Mouse (Mus musculus) CH12.LX (cell line): ENCODE results near the gene Serf2. TPM values are rescaled to one million over a fixed set of nuclear protein-coding genes. Genes with fewer than 3 reads are reported as not detected.

Source experiments
- DNase-seq: peaks from one replicate; pipeline ENCODE4 v3.0.0-alpha.2; 2013; ENCODE audit errors: extremely low read depth
- H3K27ac ChIP-seq: 2 replicates; pipeline ENCODE4 v1.5.1; 2012; ENCODE audit warnings: low read depth, mild to moderate bottlenecking, control low read depth, moderate library complexity; ENCODE audit not compliant: insufficient read depth
- H3K27me3 ChIP-seq: replicated peaks from 2 replicates; pipeline ENCODE3; 2012; ENCODE audit warnings: inconsistent platforms
- H3K36me3 ChIP-seq, 2 experiments: replicated peaks in 1 of 2; 2 replicates each; pipeline versions ENCODE3 to v1.6.1; 2012; ENCODE audit warnings: inconsistent platforms in 1 of 2, low read length in 1 of 2, mild to moderate bottlenecking in 1 of 2, mixed read lengths in 1 of 2, moderate library complexity in 1 of 2; ENCODE audit not compliant: control insufficient read depth in 1 of 2, insufficient read depth in 1 of 2
- H3K4me1 ChIP-seq, 2 experiments: 2 replicates each; pipeline ENCODE4 v1.6.1; 2012; ENCODE audit warnings: inconsistent platforms in 1 of 2, moderate library complexity in 1 of 2; ENCODE audit not compliant: insufficient read depth in 2 of 2, control insufficient read depth in 1 of 2
- H3K4me2 ChIP-seq: 2 replicates; pipeline ENCODE4 v1.6.1; 2012; ENCODE audit warnings: low read depth, mild to moderate bottlenecking, control low read depth; ENCODE audit not compliant: poor library complexity, insufficient read depth, severe bottlenecking
- H3K4me3 ChIP-seq, 3 experiments: fragments of 150-350 bp in 1 of 3; sonication (generic) in 1 of 3; replicated peaks in 1 of 3; 2 replicates each; pipeline versions ENCODE3 to v1.5.1; 2011 to 2012; ENCODE audit warnings: low read depth in 2 of 3, low read length in 2 of 3, mild to moderate bottlenecking in 2 of 3, moderate library complexity in 2 of 3, control low read depth in 1 of 3, improper control_type of control experiment in 1 of 3, inconsistent platforms in 1 of 3, mixed read lengths in 1 of 3; ENCODE audit not compliant: poor library complexity in 1 of 3
- H3K79me2 ChIP-seq: replicated peaks from 2 replicates; pipeline ENCODE4 v1.6.1; 2012; ENCODE audit warnings: mild to moderate bottlenecking, moderate library complexity; ENCODE audit not compliant: control insufficient read depth, poor library complexity, insufficient read depth, severe bottlenecking; ENCODE audit errors: extremely low read depth
- H3K9ac ChIP-seq: 2 replicates; pipeline ENCODE4 v1.6.1; 2012; ENCODE audit warnings: low read depth, mild to moderate bottlenecking, control low read depth, moderate library complexity; ENCODE audit not compliant: insufficient read depth
- H3K9me3 ChIP-seq: replicated peaks from 2 replicates; pipeline ENCODE3; 2012; ENCODE audit warnings: low read length, inconsistent platforms, mixed read lengths
- CHD2 ChIP-seq: IDR thresholded peaks from 2 replicates; pipeline ENCODE4 v1.6.1; 2011; ENCODE audit warnings: low read length, improper control_type of control experiment
- CTCF ChIP-seq, 2 experiments: IDR thresholded peaks in 1 of 2; conservative IDR thresholded peaks in 1 of 2; 2 replicates each; pipeline ENCODE4 v1.5.1; 2011 to 2012; ENCODE audit warnings: low read depth in 2 of 2, low read length in 2 of 2, improper control_type of control experiment in 1 of 2, inconsistent platforms in 1 of 2, mild to moderate bottlenecking in 1 of 2, moderate library complexity in 1 of 2
- ELF1 ChIP-seq: IDR thresholded peaks from 2 replicates; pipeline ENCODE4 v1.6.1; 2014; ENCODE audit warnings: low read depth, mild to moderate bottlenecking, inconsistent platforms, low read length, improper control_type of control experiment
- EP300 ChIP-seq: IDR thresholded peaks from 2 replicates; pipeline ENCODE4 v1.6.1; 2011; ENCODE audit warnings: low read length, improper control_type of control experiment
- ETS1 ChIP-seq: conservative IDR thresholded peaks from 2 replicates; pipeline ENCODE4 v1.6.1; 2012; ENCODE audit warnings: low read depth, mild to moderate bottlenecking, inconsistent platforms, low read length, improper control_type of control experiment, moderate library complexity
- GABPA ChIP-seq: IDR thresholded peaks from 2 replicates; pipeline ENCODE4 v1.6.1; 2012; ENCODE audit warnings: low read depth, low read length, improper control_type of control experiment, inconsistent platforms; ENCODE audit not compliant: insufficient replicate concordance
- HCFC1 ChIP-seq: IDR thresholded peaks from 2 replicates; pipeline ENCODE4 v1.6.1; 2012; ENCODE audit warnings: low read depth, mild to moderate bottlenecking, inconsistent platforms, low read length, improper control_type of control experiment
- JUND ChIP-seq: conservative IDR thresholded peaks from 2 replicates; pipeline ENCODE4 v1.6.1; 2011; ENCODE audit warnings: low read depth, low read length, improper control_type of control experiment
- MAFK ChIP-seq: IDR thresholded peaks from 2 replicates; pipeline ENCODE4 v1.6.1; 2011; ENCODE audit warnings: low read length, improper control_type of control experiment; ENCODE audit not compliant: insufficient replicate concordance
- MXI1 ChIP-seq: IDR thresholded peaks from 2 replicates; pipeline ENCODE4 v1.6.1; 2011; ENCODE audit warnings: mild to moderate bottlenecking, low read depth, low read length, improper control_type of control experiment
- MYC ChIP-seq: IDR thresholded peaks from 2 replicates; pipeline ENCODE4 v1.6.1; 2011; ENCODE audit warnings: low read depth, mild to moderate bottlenecking, improper control_type of control experiment, low read length
- NELFE ChIP-seq: IDR thresholded peaks from 2 replicates; pipeline ENCODE4 v1.6.1; 2011; ENCODE audit warnings: low read depth, low read length, improper control_type of control experiment
- NRF1 ChIP-seq: IDR thresholded peaks from 2 replicates; pipeline ENCODE4 v1.6.1; 2014; ENCODE audit warnings: low read depth, mild to moderate bottlenecking, inconsistent platforms, low read length, improper control_type of control experiment, moderate library complexity
- PAX5 ChIP-seq: IDR thresholded peaks from 2 replicates; pipeline ENCODE4 v1.6.1; 2012; ENCODE audit warnings: low read length, inconsistent platforms, mixed read lengths
- POLR2A ChIP-seq: IDR thresholded peaks from 2 replicates; pipeline ENCODE4 v1.6.1; 2011; ENCODE audit warnings: low read depth, mild to moderate bottlenecking, improper control_type of control experiment, low read length
- POLR2AphosphoS2 ChIP-seq: IDR thresholded peaks from 2 replicates; pipeline ENCODE4 v1.6.1; 2011; ENCODE audit warnings: low read depth, low read length, improper control_type of control experiment
- RAD21 ChIP-seq: IDR thresholded peaks from 2 replicates; pipeline ENCODE4 v1.6.1; 2011; ENCODE audit warnings: low read depth, mild to moderate bottlenecking, low read length, improper control_type of control experiment, moderate library complexity
- RCOR1 ChIP-seq: conservative IDR thresholded peaks from 2 replicates; pipeline ENCODE4 v1.6.1; 2012; ENCODE audit warnings: low read depth, mild to moderate bottlenecking, inconsistent platforms, low read length, improper control_type of control experiment
- SMC3 ChIP-seq: IDR thresholded peaks from 2 replicates; pipeline ENCODE4 v1.6.1; 2011; ENCODE audit warnings: low read depth, low read length, improper control_type of control experiment
- TBP ChIP-seq: conservative IDR thresholded peaks from 2 replicates; pipeline ENCODE4 v1.6.1; 2011; ENCODE audit warnings: low read depth, low read length, improper control_type of control experiment
- USF2 ChIP-seq: conservative IDR thresholded peaks from 2 replicates; pipeline ENCODE4 v1.6.1; 2011; ENCODE audit warnings: low read depth, low read length, improper control_type of control experiment
- ZC3H11A ChIP-seq: IDR thresholded peaks from 2 replicates; pipeline ENCODE4 v1.6.1; 2012; ENCODE audit warnings: low read depth, mild to moderate bottlenecking, inconsistent platforms, low read length, improper control_type of control experiment
- ZKSCAN1 ChIP-seq: IDR thresholded peaks from 2 replicates; pipeline ENCODE4 v1.6.1; 2012; ENCODE audit warnings: low read depth, inconsistent platforms, low read length, improper control_type of control experiment, borderline replicate concordance
- ZMIZ1 ChIP-seq: IDR thresholded peaks from 2 replicates; pipeline ENCODE4 v1.6.1; 2012; ENCODE audit warnings: low read depth, mild to moderate bottlenecking, inconsistent platforms, low read length, improper control_type of control experiment
- dilution Hi-C: fragments of 300-500 bp; cut with MboI; formaldehyde crosslinking; loops from 2 replicates; pipeline ENCODE4 v1.14.3; 2020; ENCODE audit warnings: low sequenced_read_pairs; ENCODE audit not compliant: extremely low pct_unique_long_range_greater_than_20kb, extremely low pct_ligation_motif_present
- in situ Hi-C: fragments of 300-500 bp; cut with MboI; formaldehyde crosslinking; loops from 3 replicates; pipeline ENCODE4 v1.14.3; 2019; ENCODE audit warnings: low sequenced_read_pairs, low pct_ligation_motif_present, low pct_unique_long_range_greater_than_20kb, mixed read lengths
- polyA plus RNA-seq: library from polyadenylated mRNA; unstranded; fragments of >175 nt; gene quantifications from 2 replicates; pipeline ENCODE4 v1.2.1, GENCODE M21; 2012; ENCODE audit warnings: low read depth; ENCODE audit not compliant: insufficient read length
- total RNA-seq, 2 experiments: library from RNA; depleted of rRNA; stranded (reverse); fragments of 300-350 nt in 1 of 2; fragments of >200 nt in 1 of 2; gene quantifications; 2 replicates each; pipeline ENCODE4 v1.2.3; 2012 to 2014

Gene Serf2
- total and polyA plus RNA-seq, 3 experiments = 116 to 222 (median 164) TPM

DNA sequence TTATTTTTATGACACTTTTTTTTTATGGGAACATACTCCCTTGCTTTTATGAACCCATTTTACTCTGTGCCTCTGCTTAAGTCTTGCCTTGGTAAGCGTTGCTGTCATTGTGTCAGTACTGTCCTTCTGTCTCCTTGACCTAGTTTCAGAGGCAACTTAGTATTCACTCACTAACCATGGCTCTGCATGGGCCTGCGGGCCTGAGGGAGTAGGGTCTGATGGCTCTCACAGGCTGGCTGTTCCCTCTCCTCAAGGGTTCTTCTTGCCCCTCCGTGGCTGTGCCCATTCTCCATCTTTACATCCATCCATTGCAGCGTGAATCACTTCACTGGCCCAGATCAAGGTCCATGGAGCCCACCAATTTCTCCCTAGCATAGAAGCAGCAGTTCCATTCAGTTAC is 2.5 kb upstream of the Serf2 start:
- peaks cover 38% of the 10 kb centered on the region for H3K27me3 ChIP-seq
- no peak overlapping the region for H3K4me3 ChIP-seq
- no peak overlapping the region for H3K9ac ChIP-seq
- no peak overlapping the region for H3K27ac ChIP-seq
- peaks cover 11 to 40% of the 10 kb centered on the region in 2 experiments for H3K4me1 ChIP-seq
- dilution Hi-C loops (no loop called here), in situ Hi-C loops (no loop called here)
- H3K9me3 ChIP-seq = no peaks in the 10 kb centered on the region
- TF ChIP-seq POLR2AphosphoS2 = no peak
- no peak for TF ChIP-seq ZKSCAN1
- TF ChIP-seq SMC3 = no peak
- no peak for TF ChIP-seq MXI1
- no peak for TF ChIP-seq CHD2
- TF ChIP-seq JUND = no peak
- TF ChIP-seq TBP = no peak
- TF ChIP-seq ZC3H11A = no peak
- TF ChIP-seq POLR2A = no peak
- no peak for TF ChIP-seq NELFE
- no peak for TF ChIP-seq HCFC1
- TF ChIP-seq USF2 = no peak
- TF ChIP-seq RAD21 = no peak
- TF ChIP-seq PAX5 = no peak
- no peak for TF ChIP-seq NRF1
- no peak for TF ChIP-seq ZMIZ1
- TF ChIP-seq MYC = no peak
- no peak for TF ChIP-seq ELF1
- TF ChIP-seq, all 38 proteins: peak for 0
- peaks cover 0 to 10% of the 10 kb centered on the region in 2 experiments for H3K36me3 ChIP-seq
- no peak for DNase-seq
- H3K4me2 ChIP-seq = no peak overlapping the region
- H3K79me2 ChIP-seq = peaks cover 7% of the 10 kb centered on the region

DNA sequence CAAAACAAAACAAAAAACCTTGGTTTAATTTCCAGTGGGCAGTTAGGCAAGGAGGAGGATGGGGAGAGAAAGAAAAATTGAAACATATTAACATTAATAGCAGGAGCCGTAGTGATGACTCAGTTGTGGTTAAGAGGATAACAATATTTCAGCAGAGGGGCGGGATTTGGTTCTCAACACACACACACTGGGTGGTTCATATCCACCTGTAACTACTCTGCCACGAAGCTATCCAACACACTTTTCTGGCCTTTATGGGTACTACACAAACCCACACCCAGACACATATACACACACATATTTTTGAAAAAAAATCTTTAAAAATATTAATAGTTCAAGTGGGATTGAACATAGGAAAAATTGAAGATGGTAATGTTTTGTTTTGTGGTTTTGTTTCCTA is 2.0 kb upstream of the Serf2 start:
- Histone ChIP-seq H3K4me1 (peaks cover 8 to 37% of the 10 kb centered on the region in 2 experiments), H3K9ac (no peak overlapping the region), H3K27ac (no peak overlapping the region), H3K27me3 (peaks cover 38% of the 10 kb centered on the region), H3K4me2 (no peak overlapping the region), H3K4me3 (no peak overlapping the region), H3K9me3 (no peaks in the 10 kb centered on the region), H3K79me2 (peaks cover 7% of the 10 kb centered on the region)
- DNase-seq = no peak
- in situ Hi-C loops = no loop called here
- dilution Hi-C loops = no loop called here
- TF ChIP-seq GABPA (no peak), PAX5 (no peak), NELFE (no peak), RCOR1 (no peak), CTCF (conservative IDR thresholded peaks at IDR 0.05 in 1 of 2, IDR thresholded peaks at IDR 0.05 in 1 of 2; ENCODE audit: low read depth in 2 of 2, low read length in 2 of 2) (no peak), EP300 (no peak), ETS1 (no peak), MAFK (no peak)
- TF ChIP-seq, all 38 proteins: peak for 0
- peaks cover 0 to 12% of the 10 kb centered on the region in 2 experiments for H3K36me3 ChIP-seq
